Mouse (Mus musculus) lung, postnatal 25 days (tissue): ENCODE measurements around the gene Ttll5.

Experiments used
- DNase-seq: peaks from one replicate; pipeline ENCODE4 v3.0.0; 2022; ENCODE audit warnings: low spot score

Ttll5 gene

DNA sequence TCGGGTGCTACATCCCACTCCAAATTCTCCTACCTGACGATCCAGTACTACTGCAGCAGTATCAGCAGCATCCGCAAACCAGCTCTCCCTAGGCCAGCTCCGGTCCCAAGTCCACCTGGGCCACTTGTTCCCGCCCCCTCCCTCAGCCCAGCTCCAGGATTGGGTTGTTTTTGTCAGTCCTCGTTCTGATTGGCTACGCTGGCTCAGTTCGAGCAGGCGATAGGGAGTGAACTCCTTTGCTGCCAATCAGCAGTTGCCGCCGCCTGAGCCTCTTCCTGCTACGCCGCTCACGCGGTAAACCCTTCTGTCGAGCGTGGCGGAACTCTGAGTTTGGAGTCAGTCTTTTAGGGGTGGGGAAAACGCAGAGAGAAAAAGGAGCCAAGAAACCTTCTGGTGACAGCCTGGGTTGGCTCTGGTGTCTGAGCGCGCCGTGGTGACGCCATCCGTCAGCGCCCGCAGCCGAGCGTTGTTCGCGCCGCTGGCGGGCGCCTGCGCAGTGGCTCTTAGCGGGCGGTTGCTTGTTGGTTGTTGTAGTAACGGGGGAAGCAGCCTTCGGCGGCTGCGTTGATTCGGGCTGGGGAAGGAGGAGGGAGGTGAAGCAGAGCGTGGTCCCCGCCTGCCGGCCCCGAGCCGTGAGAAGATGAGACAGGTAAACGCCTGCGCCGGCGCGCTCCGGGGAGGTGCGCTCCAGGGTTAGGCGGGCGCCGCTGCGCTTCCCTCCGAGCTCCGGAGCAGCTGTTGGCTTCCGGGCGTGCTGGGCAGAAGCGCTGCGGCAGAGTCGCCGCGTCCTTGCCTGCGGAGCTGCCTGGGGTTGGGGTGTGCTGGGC lies at the start of gene Ttll5, which contains the start of gene Erg28:
TSS of gene Ttll5 (plus strand) at position 222 of the 827 bp plus-strand sequence.
TSS of gene Erg28 (minus strand) at position 113 of the 827 bp plus-strand sequence.
- peak; percentile 94 for DNase-seq

DNA sequence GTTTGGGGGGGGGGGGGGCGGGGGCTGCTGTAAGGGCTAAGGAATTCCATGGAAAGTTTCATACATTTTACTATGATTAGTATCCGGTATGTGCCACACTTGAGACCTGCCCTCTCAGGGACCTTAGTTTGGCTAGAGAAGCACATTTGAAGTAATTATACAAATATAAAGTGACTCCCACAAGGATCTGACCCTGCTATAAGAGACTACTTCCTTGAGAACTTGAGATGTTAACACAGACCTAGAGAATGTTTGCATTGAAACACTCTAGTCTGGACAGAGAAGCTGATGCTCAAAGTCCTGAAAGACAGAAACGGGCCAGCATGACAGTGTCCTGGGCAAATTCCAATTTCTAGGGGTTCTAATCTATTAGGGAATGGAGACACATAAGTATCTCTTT lies 45.5 kb upstream of the Ttll5 start:
- no peak for DNase-seq

DNA sequence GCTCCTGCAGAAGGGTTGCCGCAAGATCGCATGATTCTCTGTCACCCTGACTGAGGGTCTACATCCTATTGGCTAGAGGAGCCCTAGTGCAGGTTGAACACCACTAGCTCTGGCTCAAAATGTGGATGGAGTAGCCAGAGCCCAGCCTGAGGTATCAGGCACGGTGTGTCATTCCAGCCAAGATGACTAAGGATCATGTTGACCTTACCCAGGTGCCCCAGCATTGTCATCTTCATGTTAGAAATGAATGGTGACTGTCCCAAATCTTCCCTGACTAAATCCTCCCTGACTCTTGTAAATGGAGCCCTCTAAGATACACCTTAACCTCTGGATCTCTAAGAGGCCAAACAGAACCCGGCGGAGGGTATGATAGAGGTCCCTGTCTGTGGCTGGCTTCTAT lies 44.8 kb upstream of the Ttll5 start:
- no peak for DNase-seq

DNA sequence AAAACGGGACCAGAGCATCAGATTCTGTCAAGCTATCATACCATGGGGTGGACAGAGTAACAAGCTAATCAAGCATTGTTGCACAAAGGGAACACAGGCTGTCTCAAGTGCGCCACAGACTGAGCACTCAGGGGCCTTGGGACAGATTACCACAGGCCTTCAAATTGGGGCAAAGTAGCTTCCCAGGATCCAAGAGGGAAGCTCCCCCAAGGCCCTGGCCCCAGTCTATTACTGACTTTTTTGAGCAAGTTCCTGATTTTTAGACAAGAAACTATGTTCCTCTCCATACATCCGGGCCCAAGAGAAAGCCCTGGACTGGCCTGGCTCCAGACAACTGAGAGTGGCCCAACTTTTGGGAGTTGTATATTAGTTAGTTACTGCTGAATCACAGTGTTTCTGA lies 42.9 kb upstream of the Ttll5 start:
- DNase-seq, result no peak

DNA sequence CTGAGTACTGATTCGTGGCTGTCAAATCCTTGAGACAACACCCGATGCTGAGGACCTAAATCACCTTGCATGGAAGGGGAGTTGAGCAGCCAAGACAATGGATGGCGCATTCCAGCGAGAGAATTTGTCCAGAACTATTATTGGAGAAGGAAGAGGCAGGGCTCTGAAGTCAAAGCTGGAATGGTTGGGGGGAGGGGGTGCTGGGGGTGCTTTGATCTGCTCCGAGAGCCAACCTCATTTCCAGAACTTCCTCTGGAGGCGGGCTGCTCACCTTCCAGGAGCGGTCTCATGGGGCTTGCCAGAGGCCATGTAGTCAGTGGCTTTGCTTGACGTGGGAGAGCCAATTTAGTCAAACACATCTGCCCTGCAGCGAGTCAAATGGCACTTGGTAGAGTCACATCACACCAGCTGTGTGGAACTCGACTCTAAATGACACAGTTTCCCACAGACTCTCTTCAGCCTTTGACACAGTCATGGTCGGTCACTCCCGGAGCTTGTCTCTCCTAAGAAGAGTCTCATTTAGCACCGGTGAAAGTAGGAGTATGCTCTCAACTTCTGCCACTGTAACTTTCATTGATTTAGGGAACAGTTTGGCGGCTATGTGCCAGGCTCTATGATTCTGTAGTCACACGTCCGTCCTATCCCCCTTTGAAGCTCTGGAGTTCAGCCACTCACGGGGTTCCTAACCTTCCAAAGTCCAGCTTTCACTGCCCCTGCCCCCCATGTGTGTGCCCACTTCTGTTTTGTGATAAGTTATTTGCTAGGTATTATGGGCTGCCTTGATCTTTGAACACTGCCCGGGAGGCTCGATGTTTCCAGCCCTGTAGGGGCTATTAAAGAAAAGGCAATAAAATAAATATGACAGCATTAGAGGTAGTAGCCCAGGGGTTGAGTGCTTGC lies 39.3 kb upstream of the Ttll5 start:
- no peak for DNase-seq

DNA sequence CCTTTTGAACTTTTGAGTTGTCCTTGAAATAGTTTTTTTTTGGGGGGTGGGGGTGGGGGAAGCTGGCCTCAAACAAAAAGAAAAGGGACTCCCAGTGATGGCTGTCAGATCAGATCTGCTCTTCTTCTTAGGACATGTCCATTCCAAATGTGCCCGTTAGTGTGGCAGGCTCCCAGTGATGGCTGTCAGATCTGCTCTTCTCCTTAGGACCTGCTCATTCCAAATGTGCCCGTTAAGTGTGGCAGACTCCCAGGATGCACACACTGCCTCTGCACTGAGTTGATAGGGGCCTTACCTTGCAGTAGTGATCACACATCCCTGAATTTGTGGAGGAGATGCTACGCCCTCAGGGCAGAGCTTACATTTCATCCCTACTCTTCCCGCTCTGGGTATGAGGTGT lies 32.3 kb upstream of the Ttll5 start:
- no peak for DNase-seq

DNA sequence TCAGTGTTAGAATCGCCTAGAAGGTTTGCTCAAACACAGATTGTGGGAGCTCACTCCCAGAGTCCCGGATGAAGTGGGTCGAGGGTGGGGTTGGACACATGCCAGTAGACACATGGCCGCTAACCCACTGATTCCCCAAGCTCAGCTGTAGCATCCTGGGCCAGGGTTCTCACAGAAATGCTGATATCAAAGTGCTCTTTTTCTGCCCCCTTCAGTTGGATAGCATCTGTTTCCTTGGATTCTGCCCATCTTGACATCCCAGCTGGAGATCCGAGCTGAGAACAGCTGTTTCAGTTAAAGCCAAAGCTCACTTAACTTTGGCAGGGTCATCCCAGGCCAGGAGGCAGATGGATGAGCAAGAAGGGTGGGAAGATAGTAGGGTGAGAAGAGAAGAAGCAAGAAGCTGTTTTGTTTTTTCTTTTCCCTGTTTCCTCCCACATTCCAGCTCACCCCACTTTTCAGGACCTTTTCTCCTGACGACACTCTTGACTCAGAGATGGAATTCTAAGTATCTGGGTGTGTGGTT lies 31.6 kb upstream of the Ttll5 start:
- peak; percentile 43 for DNase-seq

DNA sequence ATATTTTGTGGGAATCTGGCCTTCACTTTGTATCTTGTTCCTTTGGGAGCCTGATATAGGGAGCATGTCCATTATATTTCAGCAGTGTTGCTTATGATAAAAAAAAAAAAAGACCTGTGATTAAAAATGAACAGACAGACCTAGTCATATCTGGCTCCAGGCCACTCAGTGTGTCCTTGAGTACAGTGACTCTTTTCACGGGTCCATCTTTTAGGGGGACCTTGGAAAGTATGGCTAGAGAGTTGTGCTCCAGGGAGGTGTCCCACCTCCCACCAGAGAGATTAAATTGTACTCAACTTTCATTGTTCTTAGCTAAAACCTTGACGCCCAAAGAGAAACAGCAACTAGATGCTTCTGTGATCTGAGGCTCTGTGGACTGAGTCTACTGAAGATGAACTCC lies 30.4 kb upstream of the Ttll5 start:
- no peak for DNase-seq

DNA sequence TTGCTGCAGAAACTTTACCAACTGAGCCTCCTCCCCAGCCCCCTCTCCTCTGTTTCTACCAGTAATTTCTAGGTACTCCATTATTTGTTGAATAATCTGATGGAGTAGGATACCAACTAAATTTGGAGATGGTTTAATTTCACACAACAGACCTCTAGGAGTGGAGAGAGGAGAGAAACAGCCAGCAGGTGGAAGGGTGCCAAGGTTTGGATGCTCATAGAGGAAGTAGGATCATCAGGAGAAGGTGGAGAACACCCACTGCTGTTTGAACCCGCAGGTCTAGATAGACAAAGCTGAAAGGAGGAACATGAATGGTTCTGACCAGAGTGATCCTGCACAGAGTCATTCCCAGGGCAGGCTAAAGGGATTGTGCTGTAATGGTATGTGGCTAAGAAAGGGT lies 28.9 kb upstream of the Ttll5 start:
- no peak for DNase-seq

DNA sequence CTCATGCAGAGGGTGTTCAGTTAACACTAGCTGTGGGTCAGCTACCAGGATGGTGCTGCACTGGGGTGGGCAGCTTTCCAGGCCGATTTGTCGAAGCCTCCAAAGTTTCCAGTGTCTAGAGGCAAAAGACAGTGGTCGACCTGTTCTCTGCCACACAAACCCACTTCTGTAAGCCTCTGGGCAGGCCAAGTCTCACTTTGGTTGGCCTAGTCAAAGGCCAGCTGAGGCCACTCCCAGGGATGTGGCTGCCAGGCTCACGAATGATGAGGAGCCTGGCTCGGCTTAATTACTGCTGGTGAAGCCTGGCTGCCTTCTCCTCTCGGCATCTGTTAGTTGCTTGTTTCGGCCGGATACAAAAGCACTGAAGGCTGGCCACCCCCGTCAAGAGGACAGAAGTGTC lies 24.4 kb upstream of the Ttll5 start:
- DNase-seq, result no peak

DNA sequence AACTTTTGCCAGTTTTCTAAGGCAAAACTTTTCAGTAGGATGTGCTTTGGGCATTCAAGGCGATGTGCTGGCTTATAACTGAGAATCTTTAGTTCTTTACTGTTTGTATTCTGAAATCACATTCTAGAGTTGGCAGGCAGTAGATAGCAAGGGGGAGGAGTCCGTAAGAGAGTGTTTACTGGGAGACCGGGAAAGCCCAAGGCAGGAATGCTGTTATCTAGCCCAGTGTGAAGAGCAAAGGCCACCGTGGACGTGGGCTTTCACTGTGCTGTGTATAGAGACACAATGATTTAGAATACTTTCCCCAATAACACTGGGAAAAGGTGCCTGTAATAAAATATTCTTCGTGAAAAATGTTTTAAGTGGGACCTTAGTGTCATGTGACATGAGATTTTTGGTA lies 14.7 kb upstream of the Ttll5 start:
- DNase-seq, result peak; percentile 64

DNA sequence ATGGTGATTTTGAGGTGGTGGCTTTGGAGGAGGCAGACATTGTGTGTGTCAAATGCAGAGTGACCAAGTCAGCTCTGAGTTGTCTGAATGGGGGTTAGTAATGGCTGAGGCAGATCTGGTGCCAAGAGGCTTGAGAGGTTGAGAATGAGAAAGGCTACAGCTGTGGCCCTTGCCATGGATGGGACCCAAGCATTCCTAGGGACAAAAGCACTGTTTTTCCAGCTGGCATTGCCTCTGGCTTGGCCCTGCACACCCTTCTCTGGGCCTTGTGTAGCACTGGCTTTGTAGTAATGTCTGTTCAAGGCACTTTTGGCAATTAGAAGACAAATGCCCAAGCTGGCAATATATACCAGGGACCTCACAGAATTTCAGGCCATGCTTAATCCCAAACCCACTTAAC lies 13.5 kb upstream of the Ttll5 start:
- DNase-seq, result no peak

DNA sequence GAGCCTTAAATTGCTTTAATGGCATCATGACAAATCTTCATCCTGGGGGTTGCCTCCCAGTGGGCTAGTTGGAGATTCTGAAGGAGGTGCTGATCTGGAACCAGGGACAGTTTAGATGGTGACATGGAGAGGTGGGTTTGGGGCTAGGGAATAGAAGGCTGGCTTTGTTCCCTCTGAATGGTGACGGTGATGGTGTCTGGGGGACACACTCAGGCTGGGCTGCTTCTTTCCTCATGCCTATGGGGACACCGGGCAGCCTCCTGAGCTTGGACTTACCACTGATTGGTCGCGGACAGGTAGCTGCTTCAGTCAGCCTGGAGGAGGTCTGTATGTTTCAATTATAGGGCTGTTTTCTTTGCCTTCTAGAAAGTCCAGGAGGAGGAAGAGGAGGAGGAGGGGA lies 12.8 kb upstream of the Ttll5 start:
- DNase-seq, result no peak

DNA sequence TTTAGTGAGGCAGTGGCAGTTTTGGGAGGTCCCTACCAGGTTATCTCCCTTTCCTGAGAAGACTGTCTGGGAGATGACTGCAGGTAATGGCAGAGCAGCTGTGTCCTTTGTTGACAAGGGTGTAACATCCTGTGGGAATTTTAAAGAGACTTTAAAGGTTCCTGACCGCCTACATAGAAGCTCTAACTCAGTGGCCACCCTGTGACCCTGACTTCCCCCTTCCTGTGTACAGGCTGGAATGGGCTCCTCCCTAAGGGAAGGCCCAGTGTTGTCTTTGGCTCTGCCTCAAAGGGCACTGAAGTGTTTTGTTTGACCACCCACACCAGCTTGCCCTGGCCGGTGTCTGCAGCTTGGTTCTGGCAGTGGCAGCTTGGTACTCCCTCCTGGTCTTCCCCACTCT lies 10.9 kb upstream of the Ttll5 start:
- peak; percentile 84 for DNase-seq

DNA sequence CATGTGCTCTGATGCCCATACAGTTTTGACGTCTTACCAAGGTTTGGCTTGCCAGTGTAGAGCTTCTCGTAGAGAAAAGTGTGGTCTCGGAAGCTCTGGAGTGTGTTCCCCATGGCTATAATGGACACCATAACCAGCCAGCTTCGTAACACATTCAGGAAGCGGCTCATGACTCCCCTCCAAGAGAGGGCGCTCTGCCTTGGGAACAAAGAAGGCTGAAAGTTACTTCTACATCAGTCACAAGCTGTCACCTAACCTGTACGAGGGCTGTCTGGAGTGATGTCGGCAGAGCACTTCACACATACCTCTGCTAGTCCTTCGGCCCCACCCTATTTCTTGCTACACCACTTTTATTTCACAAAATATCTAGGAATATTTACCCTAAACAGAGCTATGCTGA lies 2.4 kb upstream of the Ttll5 start:
- DNase-seq, result no peak

DNA sequence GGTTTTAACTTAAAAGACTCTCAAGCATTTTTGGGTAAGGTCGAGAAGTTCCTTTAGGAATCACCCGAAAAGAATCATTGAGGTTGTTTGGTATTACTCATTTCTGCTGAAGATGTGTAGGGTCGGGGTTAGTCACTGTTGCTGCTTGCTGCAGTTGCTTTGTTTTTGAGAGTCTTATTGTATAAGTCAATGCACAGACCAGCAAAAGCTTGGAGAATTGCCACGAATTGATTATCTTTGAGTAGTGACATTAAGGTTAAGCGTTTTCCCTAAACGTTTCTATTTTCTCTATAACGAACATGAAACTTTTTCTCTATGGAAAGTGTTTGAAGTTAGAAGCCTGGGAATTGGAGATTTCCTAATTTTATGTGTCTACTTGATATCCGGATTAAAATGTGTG lies 902 bp downstream of the Ttll5 start:
- DNase-seq, result no peak

DNA sequence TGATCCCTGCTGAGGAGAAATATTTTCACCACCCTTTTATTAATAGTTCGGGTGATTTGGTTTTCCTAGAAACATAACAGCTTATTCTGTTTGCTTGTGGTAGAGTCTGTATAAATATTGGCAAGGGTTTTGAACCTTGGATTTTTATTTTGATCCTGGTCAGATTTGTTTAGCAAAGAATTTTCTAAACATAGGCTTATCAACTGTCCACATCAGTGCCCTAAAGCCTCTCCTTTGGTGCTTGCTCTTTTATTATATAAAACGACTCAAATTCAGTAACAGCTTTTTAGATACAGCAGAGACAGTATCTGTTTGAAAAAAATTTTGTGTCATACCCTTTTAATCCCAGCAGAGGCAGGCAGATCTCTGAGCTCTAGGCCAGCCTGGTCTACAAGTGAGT lies 1.4 kb downstream of the Ttll5 start:
- no peak for DNase-seq

DNA sequence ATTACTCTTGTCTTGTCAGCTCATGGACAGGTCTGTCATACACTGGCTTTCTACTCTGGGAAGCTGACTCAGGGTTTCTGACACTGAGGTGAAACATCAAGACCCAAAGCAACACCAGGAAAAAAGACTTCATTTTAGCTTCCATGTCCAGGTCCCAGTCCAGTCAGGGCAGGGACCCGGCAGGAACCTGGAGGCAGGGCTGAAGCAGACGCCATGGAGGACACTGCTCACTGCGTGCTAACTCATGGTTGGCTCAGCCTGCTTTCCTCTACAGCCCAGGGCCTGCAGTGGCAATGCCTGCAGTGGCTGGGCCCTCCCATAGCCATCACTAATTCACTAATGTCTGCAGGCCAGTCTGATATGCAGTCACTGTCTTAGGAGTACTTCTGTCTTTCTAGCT lies 4.4 kb downstream of the Ttll5 start:
- DNase-seq, result no peak

DNA sequence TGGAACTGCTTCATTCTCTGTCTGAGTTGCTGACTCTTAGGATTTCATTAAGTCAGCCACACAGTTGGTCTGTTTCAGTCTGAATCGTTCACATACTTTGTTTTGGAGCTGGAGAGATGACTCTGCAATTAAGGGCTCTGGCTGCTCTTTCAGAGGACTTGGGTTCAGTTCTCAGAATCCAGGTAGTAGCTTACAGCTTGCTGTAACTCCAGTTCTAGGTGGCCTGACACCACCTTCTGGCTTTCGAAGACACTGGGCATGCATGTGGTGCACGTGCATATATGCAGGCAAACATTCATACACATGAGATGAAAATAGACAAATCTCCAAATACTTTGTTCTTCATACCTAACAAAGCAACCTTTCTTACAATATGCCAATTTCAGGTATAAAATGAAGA lies 5.4 kb downstream of the Ttll5 start:
- DNase-seq, result no peak

DNA sequence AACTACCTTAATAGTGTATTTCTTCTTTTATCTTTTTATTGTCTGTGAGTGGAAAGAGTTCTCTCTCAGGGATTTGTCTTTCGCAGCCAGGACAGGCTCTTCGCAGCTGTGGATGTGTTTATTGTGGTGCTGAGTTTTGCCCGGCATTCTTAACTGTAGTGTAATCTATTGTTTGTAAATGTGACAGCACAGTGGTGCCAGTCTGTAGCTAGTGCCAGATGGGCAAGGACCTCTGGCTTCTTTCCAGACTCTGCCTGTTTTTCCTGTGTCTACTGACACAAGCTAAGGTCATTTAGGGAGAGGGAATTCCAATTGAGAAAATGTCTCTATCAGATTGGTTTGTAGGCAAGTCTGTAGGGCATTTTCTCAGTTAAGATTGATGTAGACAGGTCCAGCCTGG lies 6.2 kb downstream of the Ttll5 start:
- DNase-seq, result no peak

DNA sequence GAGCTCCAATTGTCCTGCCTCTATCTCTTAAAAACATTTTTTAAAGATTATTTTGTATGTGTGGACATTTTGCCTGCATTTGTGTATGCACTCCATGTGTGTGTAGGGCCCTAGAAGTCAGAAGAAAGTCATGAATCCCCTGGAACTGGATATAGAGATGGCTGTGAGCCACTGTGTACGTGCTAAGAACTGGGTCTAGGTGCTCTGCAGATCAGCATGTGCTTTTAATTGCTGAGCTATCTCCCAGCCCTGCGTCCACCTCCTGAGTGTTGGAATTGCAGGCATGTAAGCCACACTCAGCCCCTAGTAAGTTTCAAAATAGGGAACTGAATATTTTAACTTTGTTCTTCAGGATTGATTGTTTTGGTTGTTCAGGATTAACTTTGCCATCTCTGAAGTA lies 10.1 kb downstream of the Ttll5 start:
- no peak for DNase-seq

DNA sequence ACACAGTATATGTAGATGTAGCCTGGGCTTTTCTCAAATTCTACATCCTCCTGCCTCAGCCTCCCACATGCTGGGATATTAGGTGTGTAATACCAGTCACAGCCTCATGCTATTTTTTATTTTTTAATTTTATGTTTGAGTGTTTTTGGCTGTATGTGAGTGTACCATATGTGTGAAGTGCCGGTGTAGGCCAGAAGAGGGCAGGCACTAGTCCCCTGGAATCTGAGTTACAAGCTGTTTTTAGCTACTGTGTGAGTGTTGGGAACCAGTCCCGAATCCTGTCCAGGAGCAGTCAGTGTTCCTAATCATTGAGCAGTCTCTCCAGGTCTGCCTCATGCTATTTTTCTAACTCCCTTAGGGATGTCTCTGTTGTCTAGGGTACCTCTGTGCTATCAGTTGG lies 13.3 kb downstream of the Ttll5 start:
- no peak for DNase-seq

DNA sequence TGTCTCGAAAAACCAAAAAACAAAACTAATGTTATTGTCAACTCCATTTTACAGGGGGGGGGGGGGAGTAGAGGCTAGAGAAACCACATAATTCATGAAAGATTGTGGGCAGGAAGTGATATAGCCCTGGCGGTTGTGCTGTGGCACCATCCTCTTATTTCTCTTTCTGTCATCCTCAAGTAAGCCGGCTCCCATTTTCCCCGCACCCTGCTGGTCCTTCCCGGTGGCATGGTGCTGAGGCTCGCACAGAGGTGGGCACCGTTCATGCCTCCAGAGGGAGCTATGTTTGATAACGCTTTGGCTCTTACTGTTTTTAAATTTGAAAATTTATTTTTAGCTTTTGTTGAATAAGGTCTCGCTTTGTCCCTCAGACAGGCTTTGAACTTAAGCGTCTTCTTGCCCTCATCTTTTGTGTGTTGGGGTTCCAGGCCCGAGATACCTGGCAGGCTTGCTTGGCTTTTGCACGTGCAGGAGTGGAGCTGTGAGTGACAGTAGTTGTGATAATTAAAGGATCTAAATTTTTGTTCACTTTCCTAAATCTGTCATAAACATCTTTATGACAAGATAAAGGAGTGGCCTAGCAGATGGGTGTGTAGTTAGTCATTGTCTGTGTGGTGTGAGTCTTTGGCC lies 15.0 kb downstream of the Ttll5 start:
- no peak for DNase-seq
